Mouse (Mus musculus) stomach, embryonic 14.5 days (tissue): ENCODE data around the gene Lekr1. TPM values are rescaled to one million over a fixed set of nuclear protein-coding genes. Genes with fewer than 3 reads are reported as not detected.

ENCODE experiments used
- ATAC-seq: fragments of 200-750 bp; cut with Nextera tagmentation; 2 replicates; pipeline ENCODE4 v1.8.0; 2017; ENCODE audit warnings: low read depth, moderate TSS enrichment; ENCODE audit not compliant: insufficient number of reproducible peaks, insufficient read depth, low FRiP score
- H3K27ac ChIP-seq: fragments of 300-500 bp; sonication (generic); 2 replicates; pipeline ENCODE4 v1.5.1; 2014; ENCODE audit warnings: mild to moderate bottlenecking, low read length, moderate library complexity, mixed read lengths
- H3K27me3 ChIP-seq: fragments of 300-500 bp; sonication (generic); 2 replicates; pipeline ENCODE4 v1.6.1; 2014; ENCODE audit warnings: low read length, control low read depth, mixed read lengths; ENCODE audit not compliant: control insufficient read depth, insufficient read depth
- H3K36me3 ChIP-seq: fragments of 300-500 bp; sonication (generic); 2 replicates; pipeline ENCODE4 v1.6.1; 2014; ENCODE audit warnings: mild to moderate bottlenecking, control low read depth, low read length, moderate library complexity, mixed read lengths; ENCODE audit not compliant: control insufficient read depth, insufficient read depth
- H3K4me1 ChIP-seq: fragments of 300-500 bp; sonication (generic); 2 replicates; pipeline ENCODE4 v1.6.1; 2014; ENCODE audit warnings: low read length, control low read depth, mixed read lengths; ENCODE audit not compliant: control insufficient read depth, insufficient read depth
- H3K4me2 ChIP-seq: fragments of 300-500 bp; sonication (generic); replicated peaks from 2 replicates; pipeline ENCODE4 v1.6.1; 2014; ENCODE audit warnings: low read depth, low read length, control low read depth
- H3K4me3 ChIP-seq: fragments of 300-500 bp; sonication (generic); 2 replicates; pipeline ENCODE4 v1.5.1; 2014; ENCODE audit warnings: low read depth, low read length, control low read depth
- H3K9ac ChIP-seq: fragments of 300-500 bp; sonication (generic); replicated peaks from 2 replicates; pipeline ENCODE4 v1.6.1; 2014; ENCODE audit warnings: low read depth, mild to moderate bottlenecking, control low read depth, low read length, moderate library complexity, mixed read lengths
- H3K9me3 ChIP-seq: fragments of 300-500 bp; sonication (generic); 2 replicates; pipeline ENCODE4 v1.6.1; 2016; ENCODE audit warnings: low read depth, low read length, control low read depth; ENCODE audit not compliant: control insufficient read depth
- WGBS: fragments of 180-500 bp; shearing (Covaris S2); extraction: QIAGEN DNeasy Blood & Tissue Kit; methylation state at CpG from one replicate; pipeline ENCODE4 v1.1.7; 2014; 5-methylcytosine and 5-hydroxymethylcytosine counted together
- polyA plus RNA-seq: library from polyadenylated mRNA; unstranded; fragments of >200 nt; fragmentation: Nextera tagmentation; extraction: Ambion mirVana; gene quantifications from 2 replicates; pipeline ENCODE4 v1.2.1, GENCODE M21; 2014

The Lekr1 gene
- polyA plus RNA-seq, 1 experiment from 2014 or later = 12.3 TPM

DNA sequence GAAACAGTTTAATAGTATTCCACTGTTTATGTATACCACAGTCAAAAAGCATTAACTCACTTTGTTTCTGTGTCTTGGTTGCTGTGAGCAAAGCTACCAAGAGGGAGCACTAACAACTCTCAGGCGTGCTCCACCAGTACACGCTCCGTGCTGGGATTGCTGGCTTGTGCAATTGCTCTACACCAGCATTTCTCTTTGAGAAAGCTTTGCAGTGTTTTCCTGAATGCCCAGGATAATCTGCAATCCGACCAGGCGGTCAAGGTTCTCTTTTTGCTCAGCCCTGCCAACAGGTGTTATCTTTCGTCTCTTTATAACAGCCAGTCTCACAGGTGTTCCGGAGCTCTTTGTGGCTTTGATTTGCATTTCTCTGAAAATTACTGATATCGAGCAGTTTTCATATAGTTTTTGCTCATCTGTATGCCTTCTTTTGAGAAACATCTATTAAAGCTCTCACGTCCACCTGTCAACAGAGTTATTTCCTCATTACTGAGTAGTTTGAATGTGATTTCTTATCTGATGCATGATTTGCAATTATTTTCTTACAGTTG lies 36.4 kb upstream of the Lekr1 start:
- Histone ChIP-seq H3K4me2 (no peak overlapping the region), H3K9ac (no peak overlapping the region)
- ATAC-seq = no peak

DNA sequence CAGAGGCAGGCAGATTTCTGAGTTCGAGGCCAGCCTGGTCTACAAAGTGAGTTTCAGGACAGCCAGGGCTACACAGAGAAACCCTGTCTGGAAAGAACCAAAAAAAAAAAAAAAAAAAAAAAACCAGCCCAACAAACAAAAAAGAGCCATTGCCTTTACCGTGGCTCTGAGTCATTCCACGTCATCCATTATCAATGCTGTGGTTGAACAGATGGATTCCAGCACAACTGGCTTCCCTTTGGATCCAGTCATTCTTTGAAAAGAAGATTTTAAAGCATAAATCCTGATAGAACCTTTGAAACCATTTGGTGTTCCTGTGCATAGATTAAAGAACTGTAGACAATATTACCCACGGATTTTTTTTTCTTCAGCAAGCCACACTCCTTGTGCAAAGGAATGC lies 32.4 kb upstream of the Lekr1 start:
- no peak for ATAC-seq
- WGBS = 46% methylated on average over 4 of the region's 4 CpGs
- Histone ChIP-seq H3K9me3 (no peaks in the 10 kb centered on the region), H3K27ac (no peak overlapping the region), H3K4me3 (no peak overlapping the region), H3K4me2 (no peak overlapping the region), H3K9ac (no peak overlapping the region), H3K4me1 (0 out of 2 replicates have a peak, but pooled peaks cover 14% of the 10 kb centered on the region), H3K27me3 (no peaks in the 10 kb centered on the region), H3K36me3 (no peaks in the 10 kb centered on the region)

More for the DNA sequence above, 36.4 kb upstream of the Lekr1 start:
- H3K27me3 ChIP-seq = no peaks in the 10 kb centered on the region
- peaks cover 14% of the 10 kb centered on the region; the same call in 1 of the 2 replicates for H3K4me1 ChIP-seq
- no peak overlapping the region for H3K27ac ChIP-seq
- no peaks in the 10 kb centered on the region for H3K9me3 ChIP-seq
- 67% methylated on average over 9 of the region's 9 CpGs for WGBS
- H3K4me3 ChIP-seq = no peak overlapping the region
- no peaks in the 10 kb centered on the region for H3K36me3 ChIP-seq

DNA sequence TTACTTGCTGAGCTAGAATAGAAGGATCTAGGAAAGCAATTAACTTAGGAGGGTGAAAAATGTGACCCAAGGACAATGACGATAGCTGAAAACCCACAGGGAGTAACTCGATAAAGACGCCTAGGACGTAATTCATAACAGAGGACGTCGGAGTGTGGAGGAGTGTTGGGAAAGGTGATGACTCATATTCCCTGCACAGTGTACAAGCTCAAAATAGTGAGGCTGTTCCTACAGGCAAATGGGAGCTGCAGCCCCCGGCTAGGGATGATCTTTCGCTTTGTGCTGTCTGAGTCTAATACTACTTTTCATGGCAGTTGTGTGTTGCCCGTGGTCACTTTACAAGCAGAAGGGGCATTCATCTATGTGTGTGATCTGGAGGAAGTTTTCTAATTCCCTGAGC lies 30.0 kb upstream of the Lekr1 start:
- ATAC-seq = peak; percentile 47; the same call in 1 of the 2 replicates
- Histone ChIP-seq H3K36me3 (no peaks in the 10 kb centered on the region), H3K27me3 (no peaks in the 10 kb centered on the region), H3K4me2 (no peak overlapping the region), H3K4me1 (0 out of 2 replicates have a peak, but pooled peaks cover 15% of the 10 kb centered on the region), H3K27ac (no peak overlapping the region), H3K9ac (no peak overlapping the region), H3K9me3 (no peaks in the 10 kb centered on the region), H3K4me3 (no peak overlapping the region)
- WGBS = 21% methylated on average over 9 of the region's 9 CpGs

DNA sequence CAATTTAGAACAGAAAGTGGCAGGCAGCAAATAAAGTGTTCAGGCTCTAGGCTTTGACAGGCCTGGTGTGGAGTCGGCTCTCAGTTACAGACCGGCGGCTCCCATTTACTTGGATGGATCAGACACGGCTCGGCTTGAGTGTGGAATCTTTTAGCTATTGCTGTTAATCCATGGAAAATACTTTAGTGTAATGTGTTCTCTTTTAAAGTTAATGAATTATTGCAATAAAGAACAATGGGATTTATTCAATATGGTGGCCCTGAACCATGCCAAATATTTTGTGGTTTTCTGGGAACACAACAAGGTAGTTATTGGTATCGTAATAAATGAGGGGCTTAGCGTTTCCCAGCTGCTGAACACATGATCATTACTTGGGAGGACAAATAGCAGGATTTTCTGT lies 28.7 kb upstream of the Lekr1 start:
- Histone ChIP-seq H3K9me3 (no peaks in the 10 kb centered on the region), H3K4me1 (0 out of 2 replicates have a peak, but pooled peaks cover 15% of the 10 kb centered on the region), H3K4me2 (no peak overlapping the region), H3K36me3 (no peaks in the 10 kb centered on the region), H3K27ac (peak overlapping the region; percentile 49; the same call in 1 of the 2 replicates), H3K4me3 (no peak overlapping the region), H3K9ac (no peak overlapping the region), H3K27me3 (no peaks in the 10 kb centered on the region)
- 23% methylated on average over 7 of the region's 7 CpGs for WGBS
- peak; percentile 74; the same call in 1 of the 2 replicates for ATAC-seq

DNA sequence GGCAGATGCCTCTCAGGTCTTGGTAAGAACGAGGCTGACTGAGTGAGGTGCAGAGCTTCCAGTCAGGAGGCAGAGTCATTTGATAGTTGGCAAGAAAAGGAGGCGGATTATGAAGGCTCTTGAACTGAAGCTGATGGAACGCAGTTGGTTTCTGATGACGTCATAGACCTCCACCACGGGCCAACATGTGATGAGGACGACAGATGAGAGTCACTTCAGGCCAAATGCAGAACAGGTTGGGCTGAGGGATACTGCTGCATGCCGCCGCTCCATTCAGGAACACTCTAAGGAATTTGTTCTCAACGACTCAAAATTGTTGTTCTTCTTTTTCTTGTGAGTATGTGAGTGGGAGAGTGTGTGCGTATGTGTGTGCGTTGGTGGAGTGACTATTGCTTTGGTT lies 27.1 kb upstream of the Lekr1 start:
- no peak for ATAC-seq
- H3K4me2 ChIP-seq = no peak overlapping the region
- no peaks in the 10 kb centered on the region for H3K36me3 ChIP-seq
- no peaks in the 10 kb centered on the region for H3K9me3 ChIP-seq
- no peak overlapping the region for H3K27ac ChIP-seq
- WGBS = 67% methylated on average over 11 of the region's 11 CpGs
- H3K4me1 ChIP-seq = 0 out of 2 replicates have a peak, but pooled peaks cover 13% of the 10 kb centered on the region
- no peak overlapping the region for H3K9ac ChIP-seq
- no peaks in the 10 kb centered on the region for H3K27me3 ChIP-seq
- no peak overlapping the region for H3K4me3 ChIP-seq

DNA sequence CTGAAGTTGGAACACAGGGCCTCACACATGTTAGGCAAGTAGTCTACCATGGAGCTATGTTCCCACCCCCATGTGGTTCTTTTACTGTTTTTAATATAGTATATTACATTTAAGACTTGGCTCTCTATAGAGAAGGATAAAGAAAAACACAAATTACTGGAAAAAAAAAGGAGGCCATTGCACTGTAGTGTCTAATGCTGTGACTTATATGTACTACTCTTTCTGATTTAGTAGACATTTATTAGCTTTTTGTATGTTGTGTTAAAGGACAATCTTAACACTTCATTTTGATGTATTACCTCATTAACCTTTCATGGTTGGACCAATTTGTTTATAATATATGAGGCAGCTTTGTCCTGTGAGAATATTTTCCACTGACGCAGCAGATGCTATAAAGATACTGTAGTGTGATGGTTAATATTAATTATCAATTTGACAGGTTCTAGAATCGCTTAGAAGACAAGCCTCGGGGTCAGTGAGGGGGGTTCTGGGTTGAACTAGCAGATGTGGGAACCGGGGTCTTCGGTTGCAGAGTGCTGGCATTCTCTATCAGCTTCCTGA lies 26.5 kb upstream of the Lekr1 start:
- H3K27me3 ChIP-seq = no peaks in the 10 kb centered on the region
- H3K4me1 ChIP-seq = 0 out of 2 replicates have a peak, but pooled peaks cover 8% of the 10 kb centered on the region
- no peaks in the 10 kb centered on the region for H3K36me3 ChIP-seq
- H3K9ac ChIP-seq = no peak overlapping the region
- no peak overlapping the region for H3K27ac ChIP-seq
- no peak overlapping the region for H3K4me2 ChIP-seq
- H3K4me3 ChIP-seq = no peak overlapping the region
- 58% methylated on average over 5 of the region's 5 CpGs for WGBS
- no peak for ATAC-seq
- no peaks in the 10 kb centered on the region for H3K9me3 ChIP-seq

DNA sequence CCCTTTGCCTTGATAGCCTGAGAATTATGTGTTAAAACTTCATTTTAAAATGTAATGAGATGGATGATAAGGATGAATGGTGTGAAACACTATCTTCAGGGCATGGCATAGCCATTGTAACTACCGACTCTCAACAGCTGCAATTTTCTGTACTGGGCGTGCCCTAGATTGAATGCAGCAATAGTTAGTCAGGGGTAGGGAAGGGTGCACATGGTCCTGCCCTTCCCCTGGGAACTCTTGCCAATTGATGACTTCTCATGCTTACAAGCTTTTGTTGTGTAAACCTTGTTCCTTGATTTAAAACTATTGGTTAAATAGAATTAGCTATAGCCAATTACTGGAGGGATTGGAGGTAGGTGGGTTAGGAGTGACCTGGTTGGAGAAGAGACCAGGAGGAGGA lies 23.1 kb upstream of the Lekr1 start:
- Histone ChIP-seq H3K4me3 (no peak overlapping the region), H3K4me1 (peaks cover 7% of the 10 kb centered on the region; the same call in 1 of the 2 replicates), H3K9ac (no peak overlapping the region), H3K4me2 (no peak overlapping the region), H3K9me3 (no peaks in the 10 kb centered on the region), H3K36me3 (no peaks in the 10 kb centered on the region), H3K27ac (no peak overlapping the region), H3K27me3 (no peaks in the 10 kb centered on the region)
- 77% methylated on average over 2 of the region's 2 CpGs for WGBS
- ATAC-seq = no peak

DNA sequence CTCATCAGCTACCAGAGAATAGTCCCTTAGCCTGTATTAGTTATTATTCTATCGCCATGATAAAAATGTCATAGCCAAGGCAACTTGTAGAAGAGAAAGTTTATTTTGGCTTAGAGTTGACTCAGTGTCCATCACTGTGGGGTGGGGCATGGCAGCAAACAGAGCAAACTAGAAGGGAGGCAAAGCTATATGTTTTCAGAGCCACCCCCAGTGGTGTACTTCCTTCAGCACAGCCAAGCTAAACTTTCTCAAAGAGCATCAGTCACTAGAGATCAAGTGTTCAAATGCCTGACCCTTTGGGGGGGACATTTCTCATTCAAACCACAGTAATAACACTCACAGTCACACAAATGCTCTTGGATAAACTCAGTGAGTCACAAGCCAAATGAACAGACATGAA lies 22.4 kb upstream of the Lekr1 start:
- peaks cover 3% of the 10 kb centered on the region; the same call in 1 of the 2 replicates for H3K4me1 ChIP-seq
- H3K27ac ChIP-seq = no peak overlapping the region
- no peak overlapping the region for H3K4me2 ChIP-seq
- no peaks in the 10 kb centered on the region for H3K9me3 ChIP-seq
- WGBS = 93% methylated on average over 1 of the region's 1 CpGs
- H3K27me3 ChIP-seq = no peaks in the 10 kb centered on the region
- H3K4me3 ChIP-seq = no peak overlapping the region
- ATAC-seq = no peak
- H3K9ac ChIP-seq = no peak overlapping the region
- no peaks in the 10 kb centered on the region for H3K36me3 ChIP-seq

DNA sequence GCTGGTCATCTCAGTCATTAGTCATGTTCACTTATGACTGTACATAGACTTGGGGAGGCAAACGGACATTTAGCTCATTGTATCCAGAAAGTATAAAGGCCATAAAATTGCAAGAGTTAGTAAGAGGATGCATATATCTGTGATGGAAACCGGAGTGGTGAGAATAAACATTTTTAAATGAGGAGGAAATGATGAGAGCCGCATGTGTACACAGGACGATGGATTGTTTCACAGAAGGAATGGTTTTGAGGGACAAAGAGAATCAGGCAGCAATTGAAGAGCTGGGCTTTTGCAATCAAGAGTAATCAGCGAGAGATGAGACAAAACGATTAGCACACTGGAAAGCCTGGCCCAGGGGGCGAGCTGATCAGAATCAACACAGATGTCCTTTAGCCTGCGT lies 18.4 kb upstream of the Lekr1 start:
- Histone ChIP-seq H3K36me3 (no peaks in the 10 kb centered on the region), H3K27me3 (no peaks in the 10 kb centered on the region), H3K9me3 (no peaks in the 10 kb centered on the region), H3K4me3 (no peak overlapping the region), H3K27ac (no peak overlapping the region), H3K4me2 (no peak overlapping the region), H3K4me1 (peaks cover 13% of the 10 kb centered on the region), H3K9ac (no peak overlapping the region)
- 53% methylated on average over 8 of the region's 8 CpGs for WGBS
- no peak for ATAC-seq
